Mouse (Mus musculus): ENCODE results near the gene Tlr9. TPM values are rescaled to one million over a fixed set of nuclear protein-coding genes. Genes with fewer than 3 reads are reported as not detected.

Gene Tlr9
- polyA plus RNA-seq (2012; rRNA removed): 0.10 and 0.17 TPM in 2 replicates

GRCm38 (mm10) chr9:106222261-106222851 lies at the start of gene Tlr9:
Gene Tlr9, plus strand, starts transcription at chr9:106222598.

GRCm38 (mm10) chr9:106199535-106200272 lies 22.7 kb upstream of the Tlr9 start, which contains the start of gene Ppm1m:
Gene Ppm1m, minus strand, starts transcription at chr9:106199746.

GRCm38 (mm10) chr9:106202819-106203636 lies 19.4 kb upstream of the Tlr9 start, which contains the start of gene Twf2:
Gene Twf2, plus strand, starts transcription at chr9:106203108.

Other genes starting within 250 kb of the Tlr9 start
- gene Col6a4, start 125.8 kb upstream of the Tlr9 start, polyA plus RNA-seq (2012; rRNA removed): 0.40 and 1.1 TPM in 2 replicates
- gene Glyctk, start 64.5 kb upstream of the Tlr9 start, polyA plus RNA-seq (2012; rRNA removed): 1.5 and 1.7 TPM in 2 replicates
- 111 and 140 TPM in 2 replicates for gene Wdr82, start 51.7 kb upstream of the Tlr9 start, polyA plus RNA-seq (2012; rRNA removed)
- gene Ppm1m, start 22.9 kb upstream of the Tlr9 start, polyA plus RNA-seq (2012; rRNA removed): 57.3 and 73.9 TPM in 2 replicates
- gene Twf2, start 19.5 kb upstream of the Tlr9 start, polyA plus RNA-seq (2012; rRNA removed): 34.1 and 51.3 TPM in 2 replicates
- gene Alas1, start 26.1 kb downstream of the Tlr9 start, polyA plus RNA-seq (2012; rRNA removed): 63.8 and 68.5 TPM in 2 replicates
- 22.6 and 28.3 TPM in 2 replicates for gene Poc1a, start 58.5 kb downstream of the Tlr9 start, polyA plus RNA-seq (2012; rRNA removed)
- gene Dusp7, start 146.0 kb downstream of the Tlr9 start, polyA plus RNA-seq (2012; rRNA removed): 29.1 and 69.8 TPM in 2 replicates
- gene Rpl29, start 206.9 kb downstream of the Tlr9 start, polyA plus RNA-seq (2012; rRNA removed): 1,012 and 1,237 TPM in 2 replicates
- gene Acy1, start 215.7 kb downstream of the Tlr9 start, polyA plus RNA-seq (2012; rRNA removed): 25.4 and 29.4 TPM in 2 replicates
- gene Abhd14b, start 224.9 kb downstream of the Tlr9 start, polyA plus RNA-seq (2012; rRNA removed): 4.7 and 12.0 TPM in 2 replicates
- 34.1 and 40.0 TPM in 2 replicates for gene Abhd14a, start 225.1 kb downstream of the Tlr9 start, polyA plus RNA-seq (2012; rRNA removed)
- gene Pcbp4, start 230.7 kb downstream of the Tlr9 start, polyA plus RNA-seq (2012; rRNA removed): 401 and 467 TPM in 2 replicates
- gene Gpr62, start 243.3 kb downstream of the Tlr9 start, polyA plus RNA-seq (2012; rRNA removed): 0.06 and 0.11 TPM in 2 replicates

Data from central nervous system, embryonic 11.5 days (tissue).